Mouse (Mus musculus): ENCODE measurements around the gene Rbms3.

The Rbms3 gene

GRCm38 (mm10) chr9:117375776-117376175, 253.9 kb downstream of the Rbms3 start:
- no peak for DNase-seq (ENCODE audit: low read depth in 1 of 2, low spot score in 2 of 2)

- no peak for DNase-seq (ENCODE audit: low read depth in 1 of 2, low spot score in 2 of 2)
These were observed 256.5 kb downstream of the Rbms3 start for GRCm38 (mm10) chr9:117373164-117373741.

- DNase-seq (ENCODE audit: low read depth in 1 of 2, low spot score in 2 of 2) = no peak
These were observed 257.7 kb downstream of the Rbms3 start for GRCm38 (mm10) chr9:117371980-117372379.

- no peak for DNase-seq (ENCODE audit: low read depth in 1 of 2, low spot score in 2 of 2)
These were observed 259.6 kb downstream of the Rbms3 start for GRCm38 (mm10) chr9:117370086-117370485.

- no peak for DNase-seq (ENCODE audit: low read depth in 1 of 2, low spot score in 2 of 2)
These were observed 261.7 kb downstream of the Rbms3 start for GRCm38 (mm10) chr9:117368016-117368415.

GRCm38 (mm10) chr9:117364610-117365009, 265.1 kb downstream of the Rbms3 start:
- no peak for DNase-seq (ENCODE audit: low read depth in 1 of 2, low spot score in 2 of 2)

GRCm38 (mm10) chr9:117361431-117361830, 268.3 kb downstream of the Rbms3 start:
- DNase-seq (ENCODE audit: low read depth in 1 of 2, low spot score in 2 of 2) = no peak

GRCm38 (mm10) chr9:117356764-117357442, 272.8 kb downstream of the Rbms3 start:
- no peak for DNase-seq (ENCODE audit: low read depth in 1 of 2, low spot score in 2 of 2)

GRCm38 (mm10) chr9:117355501-117355900, 274.2 kb downstream of the Rbms3 start:
- no peak for DNase-seq (ENCODE audit: low read depth in 1 of 2, low spot score in 2 of 2)

- DNase-seq (ENCODE audit: low read depth in 1 of 2, low spot score in 2 of 2) = no peak
These were observed 287.4 kb downstream of the Rbms3 start for GRCm38 (mm10) chr9:117342336-117342735.

GRCm38 (mm10) chr9:117330681-117331080, 299.0 kb downstream of the Rbms3 start:
- DNase-seq (ENCODE audit: low read depth in 1 of 2, low spot score in 2 of 2) = no peak

GRCm38 (mm10) chr9:117319271-117319670, 310.4 kb downstream of the Rbms3 start:
- DNase-seq (ENCODE audit: low read depth in 1 of 2, low spot score in 2 of 2) = no peak

- DNase-seq (ENCODE audit: low read depth in 1 of 2, low spot score in 2 of 2) = no peak
These were observed 311.3 kb downstream of the Rbms3 start for GRCm38 (mm10) chr9:117318461-117318860.

GRCm38 (mm10) chr9:117317251-117317650, 312.5 kb downstream of the Rbms3 start:
- DNase-seq (ENCODE audit: low read depth in 1 of 2, low spot score in 2 of 2) = no peak

- DNase-seq (ENCODE audit: low read depth in 1 of 2, low spot score in 2 of 2) = no peak
These were observed 316.1 kb downstream of the Rbms3 start for GRCm38 (mm10) chr9:117313642-117314041.

GRCm38 (mm10) chr9:117309809-117310208, 319.9 kb downstream of the Rbms3 start:
- DNase-seq (ENCODE audit: low read depth in 1 of 2, low spot score in 2 of 2) = no peak

- no peak for DNase-seq (ENCODE audit: low read depth in 1 of 2, low spot score in 2 of 2)
These were observed 330.7 kb downstream of the Rbms3 start for GRCm38 (mm10) chr9:117298991-117299390.

- DNase-seq (ENCODE audit: low read depth in 1 of 2, low spot score in 2 of 2) = no peak
These were observed 331.8 kb downstream of the Rbms3 start for GRCm38 (mm10) chr9:117297662-117298531.

GRCm38 (mm10) chr9:117291066-117291850, 338.5 kb downstream of the Rbms3 start:
- no peak for DNase-seq (ENCODE audit: low read depth in 1 of 2, low spot score in 2 of 2)

GRCm38 (mm10) chr9:117274846-117275245, 354.9 kb downstream of the Rbms3 start:
- DNase-seq (ENCODE audit: low read depth in 1 of 2, low spot score in 2 of 2) = no peak

GRCm38 (mm10) chr9:117259614-117260013, 370.1 kb downstream of the Rbms3 start:
- no peak for DNase-seq (ENCODE audit: low read depth in 1 of 2, low spot score in 2 of 2)

Data from monocyte, adult 2 months (primary cell).